Mouse (Mus musculus): ENCODE data around the gene Gm20388.

Gm20388 gene

GRCm38 (mm10) chr8:121736236-121736635 lies 1825.6 kb downstream of the Gm20388 start:
- DNase-seq (ENCODE audit: low read depth): peak; percentile 86

- DNase-seq (ENCODE audit: low read depth): no peak
Observed at GRCm38 (mm10) chr8:121740721-121741120, 1830.1 kb downstream of the Gm20388 start.

GRCm38 (mm10) chr8:121749501-121749900 lies 1838.9 kb downstream of the Gm20388 start:
- DNase-seq (ENCODE audit: low read depth): no peak

GRCm38 (mm10) chr8:121750512-121750911 lies 1839.9 kb downstream of the Gm20388 start:
- DNase-seq (ENCODE audit: low read depth): no peak

GRCm38 (mm10) chr8:121751407-121751806 lies 1840.8 kb downstream of the Gm20388 start:
- DNase-seq (ENCODE audit: low read depth): peak; percentile 83

- no peak for DNase-seq (ENCODE audit: low read depth)
Observed at GRCm38 (mm10) chr8:121758470-121758869, 1847.8 kb downstream of the Gm20388 start.

GRCm38 (mm10) chr8:121760484-121760883 lies 1849.8 kb downstream of the Gm20388 start:
- no peak for DNase-seq (ENCODE audit: low read depth)

GRCm38 (mm10) chr8:121761480-121761879 lies 1850.8 kb downstream of the Gm20388 start:
- DNase-seq (ENCODE audit: low read depth): peak; percentile 78

GRCm38 (mm10) chr8:121762999-121763699 lies 1852.5 kb downstream of the Gm20388 start:
- DNase-seq (ENCODE audit: low read depth): no peak

GRCm38 (mm10) chr8:121763700-121764013 lies 1853.0 kb downstream of the Gm20388 start:
- DNase-seq (ENCODE audit: low read depth): no peak

- DNase-seq (ENCODE audit: low read depth): no peak
Observed at GRCm38 (mm10) chr8:121765594-121766138, 1855.0 kb downstream of the Gm20388 start.

- DNase-seq (ENCODE audit: low read depth): no peak
Observed at GRCm38 (mm10) chr8:121769095-121769494, 1858.5 kb downstream of the Gm20388 start.

GRCm38 (mm10) chr8:121769621-121770020 lies 1859.0 kb downstream of the Gm20388 start:
- DNase-seq (ENCODE audit: low read depth): no peak

GRCm38 (mm10) chr8:121770845-121771752 lies 1860.5 kb downstream of the Gm20388 start:
- DNase-seq (ENCODE audit: low read depth): no peak

- DNase-seq (ENCODE audit: low read depth): no peak
Observed at GRCm38 (mm10) chr8:121773876-121774275, 1863.2 kb downstream of the Gm20388 start.

GRCm38 (mm10) chr8:121782493-121782892 lies 1871.9 kb downstream of the Gm20388 start:
- no peak for DNase-seq (ENCODE audit: low read depth)

- no peak for DNase-seq (ENCODE audit: low read depth)
Observed at GRCm38 (mm10) chr8:121786542-121786941, 1875.9 kb downstream of the Gm20388 start.

GRCm38 (mm10) chr8:121788786-121789185 lies 1878.1 kb downstream of the Gm20388 start:
- no peak for DNase-seq (ENCODE audit: low read depth)

- no peak for DNase-seq (ENCODE audit: low read depth)
Observed at GRCm38 (mm10) chr8:121792159-121792558, 1881.5 kb downstream of the Gm20388 start.

GRCm38 (mm10) chr8:121792627-121793026 lies 1882.0 kb downstream of the Gm20388 start:
- DNase-seq (ENCODE audit: low read depth): peak; percentile 9

GRCm38 (mm10) chr8:121794151-121794550 lies 1883.5 kb downstream of the Gm20388 start:
- no peak for DNase-seq (ENCODE audit: low read depth)

- DNase-seq (ENCODE audit: low read depth): no peak
Observed at GRCm38 (mm10) chr8:121795461-121795860, 1884.8 kb downstream of the Gm20388 start.

- DNase-seq (ENCODE audit: low read depth): no peak
Observed at GRCm38 (mm10) chr8:121796406-121796805, 1885.8 kb downstream of the Gm20388 start.

Measured in NIH3T3 (cell line).